Comparison of ENCODE assay signal across 26 mouse cellular contexts in the genomic region with DNA sequence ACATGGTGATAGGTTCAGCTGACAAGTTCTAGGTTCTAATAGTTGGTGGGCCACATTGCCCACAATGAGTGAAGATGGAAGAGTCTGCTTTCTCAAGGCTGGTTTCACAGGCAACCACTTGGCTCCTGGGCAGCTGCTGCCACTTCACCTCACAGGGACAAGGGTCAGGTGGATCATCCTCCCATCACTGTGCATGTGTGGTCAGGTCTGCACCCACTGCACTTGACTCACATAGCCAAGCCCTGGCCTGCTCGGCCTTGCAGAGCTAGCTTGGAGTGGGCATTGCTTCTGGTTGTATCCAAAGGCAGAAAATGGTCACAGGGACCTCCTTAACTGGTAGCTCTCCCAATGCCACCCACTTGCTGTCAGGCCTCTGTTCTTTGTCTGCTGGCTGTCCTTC.
"Had no signal": no experiment of that assay in that cellular context is flagged by ENCODE, and none has a peak within 500 bp of the region (broad histone marks: within the 10 kb centered on the region; RNA-seq: fewer than 3 reads in every experiment).

No protein-coding gene starts in this region.

- H3K4me1 ChIP-seq: embryonic facial prominence, embryonic 10.5 days; embryonic facial prominence, embryonic 12.5 days; embryonic facial prominence, embryonic 13.5 days; embryonic facial prominence, embryonic 15.5 days; forebrain, embryonic 10.5 days; forebrain, embryonic 12.5 days; forebrain, embryonic 13.5 days; forebrain, embryonic 15.5 days had no signal

- ATAC-seq: forebrain, embryonic 13.5 days; forebrain, embryonic 14.5 days; forebrain, embryonic 15.5 days; forebrain, postnatal 0 days had no signal

- H3K4me3 ChIP-seq: embryonic facial prominence, embryonic 10.5 days; embryonic facial prominence, embryonic 12.5 days; embryonic facial prominence, embryonic 13.5 days; embryonic facial prominence, embryonic 15.5 days; erythroblast, embryonic 14.5 days; forebrain, embryonic 10.5 days; forebrain, embryonic 12.5 days; forebrain, embryonic 13.5 days; forebrain, embryonic 15.5 days; gastrocnemius, adult 2 months; heart, adult 2 months had no signal

- H3K27me3 ChIP-seq: embryonic facial prominence, embryonic 12.5 days; embryonic facial prominence, embryonic 13.5 days; embryonic facial prominence, embryonic 15.5 days; forebrain, embryonic 12.5 days; forebrain, embryonic 13.5 days; forebrain, embryonic 15.5 days had no signal

- H3K9ac ChIP-seq: embryonic facial prominence, embryonic 12.5 days; embryonic facial prominence, embryonic 13.5 days; embryonic facial prominence, embryonic 15.5 days; forebrain, embryonic 12.5 days; forebrain, embryonic 13.5 days; forebrain, embryonic 15.5 days; forebrain, postnatal 0 days had no signal

- H3K27ac ChIP-seq: embryonic facial prominence, embryonic 10.5 days; embryonic facial prominence, embryonic 12.5 days; embryonic facial prominence, embryonic 13.5 days; embryonic facial prominence, embryonic 15.5 days; forebrain, embryonic 10.5 days; forebrain, embryonic 12.5 days; forebrain, embryonic 13.5 days; forebrain, embryonic 15.5 days; gastrocnemius, adult 2 months; heart, adult 2 months had no signal

- H3K9me3 ChIP-seq: embryonic facial prominence, embryonic 10.5 days; embryonic facial prominence, embryonic 12.5 days; embryonic facial prominence, embryonic 13.5 days; embryonic facial prominence, embryonic 15.5 days; forebrain, embryonic 10.5 days; forebrain, embryonic 12.5 days; forebrain, embryonic 13.5 days; forebrain, embryonic 15.5 days had no signal

- H3K4me2 ChIP-seq: embryonic facial prominence, embryonic 12.5 days; embryonic facial prominence, embryonic 13.5 days; embryonic facial prominence, embryonic 15.5 days; forebrain, embryonic 12.5 days; forebrain, embryonic 13.5 days; forebrain, embryonic 15.5 days had no signal

- DNase-seq: cerebellum, adult 8-10 months; cerebellum, adult 9-10 months; cerebellum, adult 9-11 months; cerebellum, postnatal 10 days; cerebellum, postnatal 14 days; cerebellum, postnatal 25 days; cerebellum, postnatal 36 days; embryo, embryonic 11 days; forebrain, postnatal 0 days; gastrocnemius, adult 2 months; gastrocnemius, postnatal 10 days; gastrocnemius, postnatal 14 days; gastrocnemius, postnatal 25 days; gastrocnemius, postnatal 36 days; heart, adult 18-20 months; heart, adult 2 months had no signal
